Mouse (Mus musculus) heart, adult 2 months (tissue): Measurements from ENCODE around the gene H13.

Experiments used
- CTCF ChIP-seq: fragments of 200-600 bp; IDR thresholded peaks from 2 replicates; pipeline ENCODE4 v1.8.1; 2022; ENCODE audit warnings: antibody characterized with exemption, mild to moderate bottlenecking, moderate library complexity
- EP300 ChIP-seq: fragments of 200-500 bp; IDR thresholded peaks from 2 replicates; pipeline ENCODE4 v1.6.1; 2011; ENCODE audit warnings: low read depth, low read length, control low read depth; ENCODE audit not compliant: insufficient read depth
- POLR2A ChIP-seq: fragments of 200-500 bp; IDR thresholded peaks from 2 replicates; pipeline ENCODE4 v1.6.1; 2011; ENCODE audit warnings: mild to moderate bottlenecking, low read depth, low read length, control low read depth; ENCODE audit not compliant: insufficient read depth

DNA sequence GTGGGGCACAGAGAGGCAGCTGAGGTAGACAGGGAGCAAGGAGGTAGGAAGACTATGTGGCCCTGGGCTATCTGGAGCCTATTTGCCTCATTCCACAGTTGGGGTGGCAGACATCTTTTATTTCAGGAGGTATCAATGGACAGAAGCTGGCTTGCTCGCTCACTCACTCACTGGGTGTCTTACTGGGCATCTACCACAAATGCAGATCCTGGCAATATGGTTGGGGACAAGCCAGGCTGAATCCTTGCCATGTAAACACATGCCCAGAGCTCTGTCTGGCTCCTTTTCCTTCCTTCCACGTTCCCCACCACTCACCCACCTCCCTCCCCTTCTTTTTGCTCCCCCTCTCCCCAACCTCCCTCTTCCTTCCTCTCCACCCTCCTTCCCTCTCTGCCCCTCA is 88.2 kb downstream of the H13 start:
- TF ChIP-seq POLR2A (no peak), CTCF (no peak), EP300 (no peak)
